Mouse (Mus musculus) liver (tissue): ENCODE data around the gene S1pr1.

Source experiments
- DNase-seq: peaks from one replicate; pipeline ENCODE4 v3.0.0-alpha.2; 2020; ENCODE audit warnings: mixed read lengths

Gene S1pr1

DNA sequence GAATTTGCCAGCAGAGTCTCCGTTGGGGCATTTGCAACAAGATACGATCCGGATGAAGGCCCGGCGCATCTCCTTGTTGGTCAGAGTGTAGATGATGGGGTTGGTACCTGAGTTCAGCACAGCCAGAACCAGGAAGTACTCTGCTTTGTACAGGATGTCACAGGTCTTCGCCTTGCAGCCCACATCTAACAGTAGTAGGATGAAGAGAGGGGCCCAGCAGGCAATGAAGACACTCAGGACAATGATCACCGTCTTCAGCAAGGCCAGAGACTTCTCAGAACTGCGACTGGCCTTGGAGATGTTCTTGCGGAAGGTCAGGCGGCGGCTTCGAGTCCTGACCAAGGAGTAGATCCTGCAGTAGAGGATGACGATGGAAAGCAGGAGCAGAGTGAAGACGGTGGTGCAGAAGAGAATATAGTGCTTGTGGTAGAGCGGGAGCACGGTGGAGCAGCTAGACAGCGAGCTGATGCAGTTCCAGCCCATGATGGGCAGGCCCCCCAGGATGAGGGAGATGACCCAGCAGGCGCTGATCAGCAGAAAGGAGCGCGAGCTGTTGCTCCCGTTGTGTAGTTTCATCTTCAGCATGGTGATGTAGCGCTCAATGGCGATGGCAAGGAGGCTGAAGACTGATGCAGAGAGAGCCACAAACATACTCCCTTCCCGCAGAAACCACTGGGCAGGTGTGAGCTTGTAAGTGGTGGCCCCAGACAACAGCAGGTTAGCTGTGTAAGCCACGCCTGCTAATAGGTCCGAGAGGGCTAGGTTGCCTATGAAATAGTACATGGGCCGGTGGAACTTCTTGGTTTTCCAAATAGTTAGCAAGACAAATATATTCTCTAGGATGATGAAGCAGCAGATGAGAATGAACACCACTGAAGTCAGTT is 2.7 kb downstream of the S1pr1 start:
- DNase-seq, result no peak

DNA sequence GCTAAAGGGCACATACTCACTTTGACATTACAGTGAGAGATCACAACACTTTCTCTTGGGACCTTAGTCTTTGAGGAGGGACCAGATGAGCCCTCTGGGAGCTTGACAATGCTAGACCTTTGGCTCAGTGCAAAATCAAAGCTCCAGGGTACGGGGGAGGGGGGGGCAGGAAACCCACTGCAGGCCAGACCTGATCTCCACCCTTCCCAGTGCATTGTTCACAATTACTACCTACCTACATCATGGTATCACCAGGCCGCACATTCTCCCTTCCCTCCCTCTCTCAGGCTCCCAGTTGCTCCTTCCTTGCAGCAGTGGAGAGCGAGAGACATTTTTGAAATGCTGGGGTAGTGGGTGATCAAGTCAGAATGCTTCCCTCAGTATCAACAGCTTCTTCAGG is 3.5 kb downstream of the S1pr1 start:
- DNase-seq, result no peak

- DNase-seq, result no peak
These were observed 4.8 kb downstream of the S1pr1 start for GRCm38 (mm10) chr3:115710051-115710450.

GRCm38 (mm10) chr3:115709118-115709574 is 5.7 kb downstream of the S1pr1 start:
- no peak for DNase-seq

DNA sequence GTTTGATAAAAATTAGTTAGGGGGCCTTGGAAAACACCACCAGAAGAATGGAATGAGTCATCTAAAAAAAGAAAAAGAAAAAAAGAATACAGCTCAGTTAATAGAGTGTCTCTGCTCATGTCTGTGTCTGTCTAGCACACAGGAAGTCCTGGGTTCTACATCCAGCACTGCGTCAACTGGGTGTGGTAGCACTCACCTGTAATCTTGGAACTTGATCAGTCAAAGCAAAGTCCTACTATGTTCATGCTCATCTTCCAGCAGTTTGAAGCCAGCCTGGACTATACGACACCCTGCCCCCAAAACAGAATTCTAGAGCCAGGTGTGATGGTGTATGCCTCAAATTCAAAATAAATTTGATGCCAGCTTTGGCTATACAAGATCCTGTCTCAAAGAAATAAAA is 8.1 kb downstream of the S1pr1 start:
- no peak for DNase-seq

DNA sequence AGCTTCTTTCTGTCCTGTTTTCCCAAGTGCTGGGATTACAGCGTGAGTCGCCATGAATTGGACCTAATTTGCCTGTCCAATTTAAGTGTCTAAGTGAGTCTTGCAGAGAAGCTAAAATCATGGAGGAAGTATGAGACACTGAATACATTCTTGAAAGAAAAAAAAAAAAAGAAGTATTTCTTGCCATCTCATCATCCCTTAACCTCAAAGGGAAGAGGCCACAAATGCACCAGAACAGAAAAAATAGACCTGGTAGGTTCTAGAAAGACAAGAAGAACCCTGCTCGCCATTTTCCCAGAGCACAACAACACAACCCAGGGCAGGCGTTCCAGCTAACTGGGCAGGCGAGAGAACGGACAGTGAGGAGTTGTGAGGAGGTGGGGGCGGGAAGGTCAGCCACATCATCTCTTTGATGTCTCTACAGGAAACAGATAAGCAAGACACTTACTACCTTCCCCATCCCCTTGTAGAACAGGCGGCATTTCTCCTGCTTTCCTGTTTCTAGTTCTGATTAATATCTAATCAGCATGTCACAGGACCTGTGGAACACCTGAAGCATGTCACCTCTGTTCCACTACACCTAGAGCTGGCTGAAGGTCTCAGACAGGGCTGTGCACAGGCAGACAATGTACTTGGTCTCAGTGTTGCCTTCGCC is 10.5 kb downstream of the S1pr1 start:
- DNase-seq, result no peak

- DNase-seq, result no peak
These were observed 11.2 kb downstream of the S1pr1 start for GRCm38 (mm10) chr3:115703720-115704119.

DNA sequence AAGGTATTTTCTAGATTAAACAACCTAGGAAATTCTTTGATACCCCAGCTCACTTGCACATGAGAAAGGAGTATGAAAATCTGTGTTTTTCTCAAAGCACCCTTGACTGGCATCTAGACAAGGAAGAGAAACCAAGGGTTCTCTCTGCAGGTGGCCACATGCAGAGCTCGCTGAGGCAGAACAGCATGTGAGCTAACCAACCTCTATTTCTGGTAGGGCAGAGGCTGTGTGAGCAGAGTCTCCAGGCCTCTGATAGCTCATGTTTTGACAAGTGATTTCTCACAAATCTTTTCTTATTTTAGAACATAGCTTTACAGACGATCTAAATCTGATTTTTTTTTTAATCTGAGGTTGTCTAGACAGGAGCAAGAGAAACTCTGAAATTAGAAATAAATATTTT is 12.8 kb downstream of the S1pr1 start:
- no peak for DNase-seq

GRCm38 (mm10) chr3:115695194-115695891 is 19.5 kb downstream of the S1pr1 start:
- no peak for DNase-seq

DNA sequence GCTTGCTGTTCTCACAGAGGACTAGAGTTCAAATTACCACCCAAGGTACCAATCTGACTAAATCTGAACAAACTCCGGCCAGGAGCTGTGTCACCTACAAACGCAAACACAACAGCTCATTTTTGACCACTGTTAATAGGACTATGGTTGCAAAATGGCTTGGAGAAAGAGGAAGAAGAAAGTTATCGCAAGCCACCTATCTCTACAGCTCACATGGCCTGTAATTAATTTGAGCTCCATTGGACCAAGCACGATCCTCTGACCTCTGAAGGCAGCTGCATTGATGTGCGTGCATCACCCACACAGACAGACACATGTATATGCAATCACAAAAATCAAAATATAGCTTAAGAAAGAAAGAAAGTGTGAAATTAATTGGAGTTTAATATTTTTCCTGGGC is 20.7 kb downstream of the S1pr1 start:
- DNase-seq, result no peak

DNA sequence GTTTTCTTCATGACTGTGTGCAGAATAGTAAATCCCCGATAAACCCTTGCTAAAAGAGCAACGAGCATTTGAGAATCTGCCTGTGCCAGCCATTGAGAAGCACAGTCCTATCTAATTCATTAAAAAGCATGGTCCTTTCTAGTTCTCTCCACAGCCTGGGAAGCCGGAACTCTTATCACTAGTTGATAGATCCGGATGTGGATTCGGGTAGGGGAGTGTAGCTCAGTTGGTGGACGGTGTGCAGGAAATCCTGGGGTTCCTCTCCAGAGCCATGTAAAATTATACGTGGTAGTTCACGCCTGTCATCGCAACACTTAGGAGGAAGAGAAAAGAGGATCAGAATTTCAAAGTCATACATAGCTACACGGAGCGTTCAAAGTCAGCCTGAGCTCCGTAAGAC is 21.5 kb downstream of the S1pr1 start:
- no peak for DNase-seq

DNA sequence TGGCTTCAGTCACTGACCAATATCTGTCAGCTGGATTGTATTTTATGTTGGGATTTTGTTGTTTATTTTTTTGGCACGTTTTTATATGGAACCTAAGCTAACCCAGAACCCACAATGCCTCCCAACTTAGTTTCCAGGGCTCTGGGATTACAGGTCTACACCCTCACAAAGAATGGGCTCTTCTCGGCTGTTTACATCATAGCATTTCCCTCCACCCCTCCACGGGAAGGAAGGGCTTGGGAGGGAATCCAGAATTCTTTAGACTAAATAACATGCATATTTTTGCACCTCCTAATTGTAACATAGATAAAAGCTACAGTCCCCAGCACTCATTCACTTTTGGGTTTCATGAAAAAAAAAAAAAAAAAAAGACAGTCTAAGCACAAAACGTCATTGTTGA is 22.0 kb downstream of the S1pr1 start:
- no peak for DNase-seq

DNA sequence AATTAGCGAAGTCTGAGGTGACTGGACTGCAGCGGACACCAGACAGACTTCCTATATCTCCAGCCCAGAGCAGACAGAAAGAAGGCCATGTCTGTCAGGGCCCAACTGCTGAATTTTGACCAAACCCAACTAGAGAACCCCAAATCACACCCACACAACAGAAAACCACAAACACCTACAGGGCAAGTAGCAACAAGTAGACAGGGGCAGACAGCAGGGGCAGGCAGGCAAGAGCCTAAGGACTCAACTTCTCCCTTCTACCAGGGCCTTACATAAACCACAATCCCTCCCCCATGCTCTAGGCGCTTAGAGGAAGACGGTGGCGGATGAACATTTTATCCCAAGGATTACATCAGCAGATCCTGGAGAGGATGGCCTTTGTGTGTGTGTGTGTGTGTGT is 22.5 kb downstream of the S1pr1 start:
- peak; percentile 10 for DNase-seq

DNA sequence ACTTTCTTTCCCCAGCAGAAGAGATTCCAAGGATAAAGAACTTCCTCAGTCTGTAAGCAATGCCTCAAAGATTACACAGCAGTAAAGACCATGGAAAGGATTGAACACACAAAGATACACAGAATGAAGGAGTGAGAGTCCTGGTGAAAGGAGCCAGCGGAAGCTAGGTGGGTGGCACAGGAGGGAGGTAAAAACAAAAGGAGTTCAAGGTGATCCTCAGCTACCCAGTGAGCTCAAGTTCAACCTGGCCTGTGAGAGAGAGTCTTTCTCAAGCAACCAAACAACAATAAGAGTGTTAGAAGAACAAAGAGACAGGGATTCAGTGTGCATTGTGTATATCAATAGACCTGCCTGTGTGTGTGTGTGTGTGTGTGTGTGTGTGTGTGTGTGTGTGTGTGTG is 25.0 kb downstream of the S1pr1 start:
- DNase-seq, result no peak

DNA sequence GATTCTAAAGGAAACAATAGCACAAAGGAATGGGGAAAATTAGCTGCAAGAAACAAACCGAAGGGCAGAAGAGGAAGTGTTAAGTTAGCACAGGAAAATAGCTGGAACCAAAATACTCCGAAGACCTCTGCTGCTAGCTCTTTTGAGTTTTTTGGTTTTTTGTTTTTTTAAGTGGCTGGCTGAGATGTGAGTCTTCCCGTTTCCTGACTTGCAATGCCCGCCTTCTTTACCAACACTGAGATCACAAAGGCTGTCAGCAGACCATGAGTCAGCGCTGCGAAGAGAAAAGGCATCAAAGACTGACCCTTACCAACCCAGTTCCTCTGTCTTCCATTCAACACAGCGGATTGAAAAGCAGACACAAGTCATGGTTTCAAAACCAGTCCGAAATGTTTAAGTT is 25.5 kb downstream of the S1pr1 start:
- peak; percentile 28 for DNase-seq

GRCm38 (mm10) chr3:115687821-115688220 is 27.1 kb downstream of the S1pr1 start:
- DNase-seq, result no peak

DNA sequence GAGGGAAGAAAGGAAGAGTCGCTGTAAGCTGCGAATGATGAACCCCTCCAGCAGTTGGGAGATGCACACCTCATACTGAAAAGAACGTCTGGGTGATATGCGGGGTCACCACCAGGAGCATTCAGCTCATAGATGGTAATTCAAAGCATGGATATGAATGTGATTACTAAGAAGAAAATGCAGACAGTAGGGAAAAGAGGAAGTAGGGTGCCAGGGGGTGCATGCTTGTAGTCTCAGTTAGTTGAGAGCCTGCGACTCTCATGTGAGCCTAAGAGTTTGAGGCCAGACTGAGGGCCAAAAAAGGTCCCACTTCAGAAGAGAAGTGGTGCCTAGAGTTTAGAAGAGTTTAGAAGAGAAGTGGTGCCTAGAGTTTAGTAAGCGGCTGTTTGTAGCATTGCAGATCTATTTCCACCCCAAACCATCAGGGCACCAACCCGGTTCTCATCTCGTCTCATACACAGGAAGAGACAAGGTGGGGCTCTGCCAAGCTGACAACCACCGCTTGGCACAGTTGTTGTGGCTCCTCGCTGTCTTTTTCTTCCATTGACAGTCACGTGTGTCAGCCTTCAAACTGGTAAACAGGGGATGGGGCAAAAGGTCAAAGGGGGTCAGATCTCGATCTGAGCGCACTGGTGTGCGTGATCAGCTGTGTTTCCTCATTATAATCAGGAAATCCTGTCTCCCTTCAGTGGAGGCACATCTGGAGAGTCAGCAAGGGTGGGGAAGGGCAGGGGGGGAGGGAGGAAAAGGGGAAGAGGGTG is 32.4 kb downstream of the S1pr1 start:
- DNase-seq, result peak; percentile 34

GRCm38 (mm10) chr3:115681184-115681583 is 33.7 kb downstream of the S1pr1 start:
- no peak for DNase-seq

- DNase-seq, result no peak
These were observed 35.9 kb downstream of the S1pr1 start for GRCm38 (mm10) chr3:115679022-115679421.

GRCm38 (mm10) chr3:115675546-115676535 is 39.0 kb downstream of the S1pr1 start:
- no peak for DNase-seq

GRCm38 (mm10) chr3:115674665-115675064 is 40.2 kb downstream of the S1pr1 start:
- no peak for DNase-seq
